Mouse (Mus musculus) layer of hippocampus, postnatal 10 days (tissue): ENCODE results near the gene Ctsk. TPM values are rescaled to one million over a fixed set of nuclear protein-coding genes. Genes with fewer than 3 reads are reported as not detected.
A peak's percentile ranks its signal among the peaks of the same experiment; 100 is the strongest.

Experiments
- DNase-seq, 2 experiments: peaks; one replicate each; pipeline ENCODE4 v3.0.0; 2021; ENCODE audit warnings: low spot score in 2 of 2
- long read RNA-seq: library from polyadenylated mRNA; stranded (forward); transcript quantifications from one replicate; pipeline ENCODE4 v2.0.0, GENCODE M21; 2023
- total RNA-seq, 2 experiments: library from RNA; stranded (reverse); gene quantifications; 2 replicates each; pipeline ENCODE4 v1.2.3; 2021

Ctsk gene
- total RNA-seq = 10 to 100 TPM; 10.0 to 10.3 TPM
- long read RNA-seq, partial matches to known transcripts = 1 of 5 reads
- long read RNA-seq, other reads (novel, unspliced or antisense) = 0 of 5 reads

DNA sequence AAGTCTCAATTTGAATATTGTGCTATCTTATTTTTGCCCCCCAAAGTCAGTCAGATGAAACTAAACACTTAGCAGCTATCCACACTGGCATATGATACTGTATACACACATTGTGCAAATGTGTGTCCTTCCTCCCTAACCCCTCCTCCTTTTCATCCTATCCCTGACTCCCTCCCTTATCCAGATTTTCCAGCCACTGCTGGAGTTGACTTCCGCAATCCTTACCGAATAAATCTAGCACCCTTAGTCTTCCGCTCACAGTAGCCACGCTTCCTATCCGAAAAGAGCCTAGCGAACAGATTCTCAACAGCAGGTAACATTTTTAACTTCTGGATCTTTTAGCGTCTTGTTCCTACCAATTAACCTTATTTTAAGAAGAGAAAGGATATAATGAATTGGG, at the start of gene Ctsk:
Ctsk (plus strand) TSS at position 233 of the 400 bp plus-strand sequence.
- DNase-seq = no peak

DNA sequence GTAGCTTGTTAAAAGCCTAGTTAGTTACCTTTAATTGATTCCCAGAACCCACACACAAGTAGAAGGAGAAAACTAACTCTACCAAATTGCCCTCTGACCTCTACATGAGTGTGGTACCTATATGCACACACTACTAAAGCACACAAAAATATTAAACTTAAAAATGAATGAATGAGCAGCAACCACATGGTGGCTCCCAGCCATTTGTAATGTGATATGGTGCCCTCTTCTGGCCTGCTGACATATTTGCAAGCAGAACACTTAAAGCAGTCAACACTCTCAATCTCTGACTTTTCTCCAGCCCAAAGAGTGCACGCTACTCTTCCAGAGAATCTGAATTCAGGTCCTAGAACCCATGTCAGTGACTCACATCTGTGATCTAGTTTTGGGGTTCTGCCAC, 48.6 kb upstream of the Ctsk start:
- DNase-seq = peak; percentile 29 to 48

DNA sequence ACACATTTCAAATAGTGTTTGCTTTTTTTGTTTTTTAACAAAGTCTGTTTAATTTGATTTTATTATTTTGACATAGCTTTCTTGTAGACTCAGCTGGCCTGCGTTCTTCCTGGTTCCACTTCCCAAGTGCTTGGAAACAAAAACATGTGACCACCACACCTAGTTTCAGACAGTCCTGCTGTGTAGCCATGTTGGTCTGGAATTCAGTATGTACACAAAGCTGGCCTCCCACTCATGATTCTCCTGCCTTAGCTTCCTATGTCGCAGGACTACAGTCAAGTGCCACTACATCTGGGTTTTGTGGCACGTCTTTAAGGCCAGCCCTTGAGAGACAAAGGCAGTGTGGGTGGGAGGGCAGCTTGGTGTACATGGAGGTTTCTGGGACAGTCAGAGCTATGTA, 48.1 kb upstream of the Ctsk start:
- no peak for DNase-seq

DNA sequence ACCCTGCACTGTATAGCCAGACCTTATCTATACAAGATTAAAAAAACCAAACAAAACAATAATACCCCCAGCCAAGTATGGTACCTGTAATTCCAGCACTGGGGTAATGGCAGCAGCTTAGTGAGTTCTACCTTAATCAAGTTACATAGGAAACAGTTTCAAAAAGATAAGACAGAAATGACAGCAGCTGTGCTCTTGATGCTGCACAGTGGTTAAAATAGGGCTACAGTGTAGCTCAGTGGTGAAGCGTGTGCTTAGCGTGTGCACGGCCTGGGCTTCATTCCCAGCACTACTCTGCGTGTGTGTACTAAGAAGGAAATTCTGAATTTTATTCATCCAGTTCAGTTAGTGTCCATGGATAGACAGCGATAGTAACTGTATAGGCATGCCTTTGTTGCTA, 42.7 kb upstream of the Ctsk start:
- DNase-seq = no peak

DNA sequence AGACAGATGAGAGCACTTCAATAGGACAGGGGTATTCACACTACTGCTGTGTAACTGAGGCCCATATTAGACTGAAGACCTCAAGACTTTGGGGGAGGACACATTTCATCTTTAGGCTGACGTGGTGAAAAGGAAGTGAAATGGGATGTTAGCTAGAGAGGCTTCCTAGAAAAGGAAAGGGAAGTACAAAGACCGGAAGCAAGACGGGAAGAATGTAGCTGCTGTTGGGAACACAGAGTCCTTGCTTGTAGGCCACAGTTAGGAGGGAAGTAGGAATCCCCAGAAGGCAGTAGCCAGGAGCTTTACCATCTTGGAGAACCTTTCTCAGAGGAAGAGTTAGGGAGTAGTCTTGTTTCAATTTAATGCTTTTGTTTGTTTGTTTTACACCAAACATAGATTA, 41.3 kb upstream of the Ctsk start:
- DNase-seq = no peak

DNA sequence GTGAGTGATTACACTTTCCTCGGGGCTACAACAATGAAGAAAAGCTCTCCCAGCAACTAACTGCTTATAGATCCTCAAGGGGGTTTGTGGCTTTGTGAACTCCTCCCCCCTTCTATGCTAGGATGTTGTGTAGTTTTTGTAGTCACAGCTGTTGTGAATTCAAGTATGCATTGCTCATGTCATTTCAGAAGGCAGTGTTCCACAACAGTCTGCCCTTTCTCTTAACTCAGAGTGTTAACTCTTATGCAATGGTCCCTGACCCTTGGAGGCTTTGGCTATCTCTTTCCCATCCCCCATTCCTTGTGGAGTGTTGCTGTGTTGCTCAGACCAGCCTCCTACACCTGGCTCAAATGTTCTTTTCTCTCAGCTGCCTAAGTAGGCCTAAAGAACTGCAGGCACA, 39.7 kb upstream of the Ctsk start:
- no peak for DNase-seq

DNA sequence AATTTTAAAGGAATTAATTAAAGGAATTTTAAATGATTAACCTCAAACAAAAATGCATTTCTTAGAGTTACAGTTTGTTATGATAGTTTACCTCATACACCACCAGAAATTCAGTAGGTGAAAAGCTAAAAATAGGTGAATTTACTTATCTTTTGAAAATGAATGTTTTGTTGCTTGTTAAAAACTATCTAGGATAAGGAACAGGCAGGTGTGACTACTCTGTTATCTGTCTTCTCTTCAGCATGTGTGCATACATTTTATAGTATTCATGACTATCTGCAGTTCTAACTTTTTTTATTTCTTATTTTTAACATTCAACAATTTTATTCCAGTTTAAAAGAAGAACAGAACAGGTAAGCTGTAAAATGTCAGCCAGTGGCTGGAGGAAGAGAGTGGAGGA, 35.2 kb upstream of the Ctsk start:
- no peak for DNase-seq

DNA sequence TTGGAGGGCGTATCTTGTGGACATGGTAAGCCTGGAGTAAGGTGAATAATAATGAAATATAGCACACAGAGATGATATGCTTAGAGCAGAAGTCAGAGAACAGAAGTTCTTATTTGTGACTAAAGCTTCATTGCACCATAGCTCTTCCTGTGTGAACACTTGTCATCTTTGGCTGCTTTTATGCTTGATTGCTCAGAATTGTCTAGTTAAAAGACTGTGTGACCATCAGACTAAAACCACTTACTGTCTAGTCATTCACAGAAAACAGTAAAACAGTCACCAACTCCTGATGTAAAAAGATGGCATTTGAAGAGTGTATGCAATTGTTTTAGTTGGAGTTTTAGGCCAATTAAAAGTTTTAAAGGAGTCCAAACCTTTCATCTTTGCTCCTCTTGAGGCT, 20.1 kb upstream of the Ctsk start:
- no peak for DNase-seq

DNA sequence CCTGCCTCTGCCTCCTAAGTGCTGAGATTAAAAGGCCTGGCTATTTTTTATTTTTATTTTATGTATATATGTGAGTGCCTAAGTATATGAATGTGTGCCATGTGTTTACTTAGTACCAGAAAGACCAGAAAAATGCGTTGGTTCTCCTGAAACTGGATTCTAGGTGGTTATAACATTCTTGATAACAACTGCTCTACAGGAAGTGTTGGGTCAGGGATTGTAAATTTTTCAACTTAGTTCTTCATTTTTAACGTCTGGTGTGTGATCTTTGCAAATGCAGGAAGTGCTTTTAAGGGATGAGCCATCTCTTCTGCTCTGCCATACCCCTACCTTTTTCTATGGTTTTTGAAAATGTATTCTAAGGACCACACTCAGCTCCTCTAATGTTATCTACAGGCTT, 12.6 kb upstream of the Ctsk start:
- no peak for DNase-seq

DNA sequence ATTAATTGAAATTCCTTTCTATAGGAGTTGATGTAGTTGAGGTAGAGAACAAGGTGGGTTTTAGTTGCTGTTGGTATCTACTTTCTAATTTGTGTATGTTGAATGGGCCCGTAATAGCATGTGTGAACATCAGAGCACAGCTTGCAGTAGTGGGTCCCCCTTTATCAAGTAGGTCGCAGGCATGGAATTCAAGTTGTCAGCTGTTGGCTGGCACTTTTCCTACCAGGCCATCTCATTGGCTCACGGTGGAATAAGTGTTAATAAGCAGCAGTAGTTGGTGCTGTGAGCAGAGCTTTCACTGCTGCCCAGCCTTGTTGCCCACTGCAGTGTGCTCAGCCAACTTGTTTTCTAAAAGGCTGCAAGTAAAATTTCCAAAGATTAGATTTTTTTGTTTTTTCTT, 10.4 kb upstream of the Ctsk start:
- DNase-seq = no peak

DNA sequence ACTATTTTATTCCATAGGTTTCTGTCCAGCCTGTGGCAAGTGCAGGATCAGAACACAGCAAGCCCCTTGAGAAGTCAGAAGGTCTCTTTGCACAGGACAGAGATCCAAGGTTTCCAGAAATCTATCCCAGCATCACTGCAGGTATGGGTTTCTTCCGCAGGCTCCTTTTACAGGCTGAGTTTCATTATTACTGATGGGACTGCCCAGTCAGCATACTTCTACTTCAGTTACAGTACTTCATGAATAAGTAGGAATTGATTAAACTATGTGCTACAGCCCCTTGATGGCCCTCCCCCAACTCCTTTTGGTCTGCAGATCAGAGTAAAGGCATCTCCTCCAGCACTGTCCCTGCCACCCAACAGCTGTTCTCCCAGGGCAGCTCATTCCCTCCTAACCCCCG, 8.8 kb upstream of the Ctsk start:
- DNase-seq = no peak

DNA sequence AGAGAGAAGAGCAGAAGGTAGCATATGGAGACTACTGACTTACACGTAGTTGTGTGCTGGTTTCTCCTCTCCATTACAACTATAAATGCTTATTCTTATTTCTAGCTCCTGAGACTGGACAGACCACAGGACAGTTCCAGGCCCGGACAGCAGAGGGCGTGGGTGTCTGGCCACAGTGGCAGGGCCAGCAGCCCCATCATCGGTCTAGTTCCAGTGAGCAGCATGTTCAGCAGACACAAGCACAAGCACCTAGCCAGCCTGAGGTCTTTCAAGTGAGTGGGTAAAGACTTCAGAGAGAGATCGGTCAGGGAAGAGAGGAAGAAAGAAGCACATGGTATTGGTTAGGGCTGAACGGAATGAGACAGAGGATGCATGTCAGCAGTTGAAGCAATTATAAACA, 4.7 kb upstream of the Ctsk start:
- DNase-seq = peak; percentile 41 to 58

DNA sequence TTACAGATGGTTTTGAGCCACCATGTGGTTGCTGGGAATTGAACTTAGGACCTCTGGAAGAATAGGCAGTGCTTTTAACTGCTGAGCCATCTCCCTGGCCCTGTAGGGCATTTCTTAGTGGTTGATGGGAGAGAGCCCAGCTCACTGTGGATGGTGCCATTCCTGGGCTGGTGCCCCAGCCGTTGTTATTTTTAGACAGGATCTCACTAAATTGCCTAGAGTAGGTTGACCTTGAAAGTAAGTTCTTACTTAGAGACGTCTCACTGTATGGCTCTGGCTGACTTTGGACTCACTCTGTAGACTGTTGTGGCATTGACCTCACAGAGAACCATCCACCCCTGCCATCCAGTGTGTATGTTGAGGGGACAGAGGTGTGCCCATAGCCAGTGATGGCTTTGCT, 827 bp upstream of the Ctsk start:
- DNase-seq = no peak

DNA sequence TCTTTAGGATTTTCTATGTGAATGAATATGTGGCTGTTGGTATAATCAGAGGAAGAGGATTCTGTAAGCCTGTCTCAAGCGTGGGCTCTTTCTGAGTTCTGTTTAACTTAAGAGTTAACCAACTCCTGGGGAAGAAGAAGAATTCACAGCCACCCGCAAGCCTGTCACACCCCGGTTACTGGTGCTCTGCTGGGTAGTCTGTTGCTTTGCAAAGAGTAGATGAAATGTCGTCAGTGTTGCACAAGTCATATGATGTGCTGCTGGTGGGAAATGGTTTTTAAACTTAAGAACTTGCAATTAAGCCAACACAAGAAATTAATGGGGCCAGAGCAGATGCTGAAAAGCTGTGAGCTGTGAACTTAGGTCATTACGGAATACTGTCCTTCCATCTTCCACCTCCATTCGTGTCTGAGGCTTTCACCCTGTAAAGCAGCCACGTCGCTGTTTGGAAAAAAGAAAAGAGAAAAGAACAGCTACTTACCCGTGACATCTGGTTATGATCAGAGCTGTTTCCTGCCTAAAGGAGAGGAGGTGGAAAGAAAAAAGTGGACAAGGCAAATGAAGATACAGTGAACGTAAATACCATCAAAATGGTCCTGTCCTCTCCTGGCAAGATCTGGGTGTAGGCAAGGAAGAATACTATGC, 562 bp downstream of the Ctsk start:
- DNase-seq = no peak

DNA sequence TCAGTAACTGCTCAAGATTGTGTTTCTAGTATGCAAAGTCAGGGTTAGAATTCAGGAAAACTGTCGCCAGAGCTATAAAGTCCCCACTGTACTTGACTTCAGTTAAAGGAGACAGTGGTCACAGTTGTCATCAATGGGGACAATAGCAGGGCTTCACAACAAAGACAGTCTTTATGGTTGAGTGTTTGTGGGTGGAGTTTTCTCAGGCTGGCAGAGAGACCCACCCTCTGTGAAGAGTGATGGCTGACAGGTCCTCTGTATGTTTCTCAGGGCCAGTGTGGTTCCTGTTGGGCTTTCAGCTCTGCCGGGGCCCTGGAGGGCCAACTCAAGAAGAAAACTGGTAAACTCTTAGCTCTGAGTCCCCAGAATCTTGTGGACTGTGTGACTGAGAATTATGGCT, 3.3 kb downstream of the Ctsk start:
- no peak for DNase-seq

DNA sequence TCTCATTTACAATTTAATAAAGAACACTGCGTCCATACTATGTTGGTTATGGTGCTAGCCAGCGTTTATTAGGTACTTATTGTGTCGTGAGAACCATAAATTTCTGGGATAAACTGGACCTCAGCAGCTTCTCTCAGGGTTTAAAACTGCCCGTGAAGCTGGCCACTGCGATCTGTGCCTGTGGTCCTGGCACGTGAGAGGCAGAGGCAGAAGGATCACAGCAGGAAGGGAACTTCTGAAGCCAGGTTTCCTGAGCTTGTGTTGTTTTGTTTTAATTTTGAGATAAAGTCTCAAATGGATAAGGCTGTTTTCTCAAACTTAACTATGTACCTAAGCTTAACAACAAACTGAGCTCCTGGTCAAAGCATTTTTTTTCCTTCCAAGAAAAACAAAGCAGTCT, 10.3 kb downstream of the Ctsk start:
- no peak for DNase-seq

DNA sequence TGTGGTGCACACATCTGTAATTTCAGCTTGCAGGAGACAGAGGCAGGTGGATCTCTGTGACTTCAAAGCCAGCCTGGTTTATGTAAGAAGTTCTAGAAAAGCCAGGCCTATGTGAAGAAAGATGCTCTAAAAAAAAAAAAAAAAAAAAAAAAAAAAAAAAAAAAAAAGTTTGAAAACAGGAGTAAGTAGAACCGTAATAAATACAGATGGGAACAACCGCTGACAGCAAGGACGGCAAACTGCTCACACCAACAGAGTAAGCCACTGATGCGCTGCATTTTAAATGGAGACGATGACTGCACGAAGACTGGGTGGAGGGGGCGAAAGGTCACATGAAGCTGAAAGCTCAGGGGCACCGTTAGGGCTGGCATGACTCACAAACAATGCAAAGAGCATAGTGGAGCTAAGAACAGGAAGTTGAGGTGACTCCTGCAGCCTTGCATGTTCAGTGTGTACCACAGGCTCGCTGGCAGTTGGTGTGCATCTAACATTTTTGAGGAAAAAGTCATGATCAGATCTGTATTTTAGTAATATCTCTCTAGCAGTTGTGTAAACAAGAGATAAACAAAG, 12.6 kb downstream of the Ctsk start:
- no peak for DNase-seq

DNA sequence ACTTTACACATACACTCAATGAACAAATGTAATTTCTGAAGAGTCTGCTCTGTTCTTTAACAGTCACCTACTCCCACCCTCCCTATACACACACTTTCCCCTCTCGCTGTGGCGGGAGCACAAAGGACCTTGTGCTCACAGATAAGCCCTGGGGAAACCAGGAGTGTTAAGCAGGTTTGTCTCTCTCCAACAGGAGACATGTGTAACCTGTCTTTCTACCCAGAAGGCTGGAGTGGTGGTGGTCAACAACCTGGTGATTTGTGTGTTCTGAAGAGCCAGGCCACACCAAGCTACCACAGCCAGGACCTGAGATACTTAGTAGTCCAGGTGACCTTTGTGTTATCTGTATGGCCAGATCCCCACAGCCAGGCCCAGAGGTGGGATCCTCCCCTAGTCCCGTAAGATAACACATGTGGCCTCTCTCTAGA, 17.6 kb downstream of the Ctsk start:
- no peak for DNase-seq

DNA sequence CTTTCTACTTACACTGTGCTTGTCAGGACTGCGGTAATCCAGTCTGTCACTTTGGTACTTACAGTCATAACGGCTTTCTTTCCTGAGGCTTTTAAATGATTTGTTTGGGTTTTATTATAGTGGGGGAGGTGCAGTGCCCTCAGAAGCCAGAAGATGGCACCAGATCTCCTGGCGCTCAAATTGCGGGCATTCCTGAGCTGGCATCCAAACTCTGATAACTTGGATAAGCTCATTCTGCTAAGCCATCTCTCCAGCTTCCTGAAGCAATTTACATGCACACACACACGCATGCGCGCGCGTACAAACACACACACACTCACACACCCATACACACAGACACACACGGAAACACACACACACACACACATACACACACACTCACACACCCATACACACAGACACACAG, 18.4 kb downstream of the Ctsk start:
- DNase-seq = peak; percentile 74 to 86

DNA sequence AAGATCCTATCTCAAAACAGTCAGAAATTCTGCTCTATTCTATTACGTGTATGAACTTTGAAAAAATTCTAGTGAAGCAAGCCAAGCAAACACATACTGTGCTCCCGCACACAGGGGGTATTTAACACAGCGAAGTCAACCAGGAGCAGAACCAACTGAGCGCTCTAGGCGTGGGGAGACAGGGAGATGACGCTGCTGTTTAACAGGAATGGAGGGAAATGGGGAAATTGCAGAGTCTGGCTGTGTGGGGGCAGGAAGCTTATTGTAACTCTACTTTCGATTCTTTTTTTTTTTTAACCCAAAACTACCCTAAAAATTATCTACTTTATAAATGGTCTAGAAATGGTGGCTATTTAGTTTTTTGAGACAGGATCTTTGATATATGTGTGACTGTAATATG, 19.8 kb downstream of the Ctsk start:
- no peak for DNase-seq

DNA sequence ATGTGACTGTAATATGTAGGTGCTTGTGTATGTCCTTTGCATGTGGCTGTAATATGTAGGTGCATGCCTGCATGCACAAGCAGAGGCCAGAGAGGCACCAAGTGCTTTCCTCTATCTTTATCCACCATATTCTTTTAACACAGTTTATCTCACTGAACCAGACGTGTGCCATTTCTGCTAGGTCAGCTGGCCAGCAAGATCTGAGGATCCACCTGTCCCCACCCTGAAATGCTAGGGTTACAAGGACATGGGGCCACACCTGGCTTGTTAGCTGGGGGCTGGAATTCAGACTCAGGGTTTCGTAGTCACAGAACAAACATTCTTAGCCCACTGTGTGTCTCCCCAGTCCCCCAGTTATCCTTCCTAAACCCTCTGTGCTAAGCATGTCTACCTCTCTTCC, 20.3 kb downstream of the Ctsk start:
- DNase-seq = no peak

DNA sequence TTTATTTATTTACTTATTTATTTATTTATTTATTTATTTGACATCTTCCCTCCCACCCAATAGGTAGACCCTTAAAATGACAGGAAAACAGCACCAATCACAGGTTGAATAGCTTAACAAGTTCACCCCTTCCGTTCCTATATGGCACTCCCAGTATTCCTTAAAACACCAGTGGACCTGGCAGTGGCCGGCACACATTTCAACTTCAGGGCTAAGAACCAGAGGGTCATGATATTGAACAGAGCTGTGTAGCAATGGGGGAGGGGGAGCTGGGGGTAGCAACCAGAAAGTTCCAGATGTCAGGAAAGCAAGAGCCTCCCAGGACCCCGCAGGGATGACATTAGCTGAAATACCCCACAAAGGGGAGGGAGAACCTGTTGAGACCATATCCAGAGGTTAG, 21.0 kb downstream of the Ctsk start:
- DNase-seq = no peak

DNA sequence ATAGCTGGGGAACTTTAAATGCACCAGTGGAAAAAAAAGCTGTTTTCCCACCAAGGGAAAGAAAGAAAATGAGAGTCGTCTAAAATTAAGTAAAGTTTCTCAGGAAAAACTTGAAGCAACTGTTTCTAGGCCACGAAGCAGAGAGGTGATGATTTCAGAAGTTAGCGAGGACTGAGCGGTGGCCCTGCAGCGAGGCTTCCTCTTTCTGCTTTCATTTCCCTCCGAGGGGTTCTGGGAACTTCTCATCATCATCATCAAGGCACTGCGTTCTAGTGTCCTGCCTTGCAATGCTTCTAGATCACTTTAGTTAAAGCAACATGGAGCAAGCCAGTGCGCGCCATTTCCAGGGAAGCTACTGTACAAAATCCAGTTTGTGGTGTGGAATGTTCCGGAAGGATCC, 22.1 kb downstream of the Ctsk start:
- no peak for DNase-seq
